Mouse (Mus musculus) ovary, postnatal 10 days (tissue): ENCODE measurements around the gene Narfl.
"Not testable (repeated sequence)": the region's sequence is repeated elsewhere in the genome, so short reads cannot be mapped to it uniquely, and the experiment has no call there.

ENCODE experiments used
- DNase-seq: peaks from one replicate; pipeline ENCODE4 v3.0.0; 2022; ENCODE audit warnings: low spot score

Gene Narfl

DNA sequence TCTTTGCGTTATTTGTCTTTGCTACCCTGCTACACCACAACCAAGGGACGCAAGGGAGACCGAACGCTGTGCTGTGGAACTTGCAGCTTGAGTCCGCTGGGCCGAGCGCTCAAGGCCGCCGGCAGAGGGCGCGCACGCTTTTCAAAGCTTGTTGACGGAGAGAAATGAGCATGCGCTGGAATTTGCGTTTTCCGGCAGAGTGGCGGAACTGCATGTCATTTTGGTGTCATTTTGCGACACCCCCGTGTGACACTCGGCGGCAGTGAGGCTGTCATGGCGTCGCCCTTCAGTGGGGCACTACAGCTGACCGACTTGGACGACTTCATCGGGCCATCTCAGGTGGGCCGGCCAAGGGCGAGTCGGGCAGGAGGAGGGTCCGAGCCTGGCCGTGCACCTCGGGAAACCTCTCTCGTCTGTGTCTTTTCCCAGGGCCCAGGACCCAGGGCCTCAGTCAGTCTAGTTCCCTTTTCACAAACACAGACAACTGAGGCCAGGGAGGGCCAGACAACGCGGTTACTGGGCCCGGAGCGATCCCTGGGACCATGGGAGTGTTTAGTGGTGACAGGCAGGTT lies at the start of gene Narfl:
Gene Narfl, plus strand, starts transcription at position 228 of the 572 bp plus-strand sequence.
- DNase-seq: peak; percentile 95

DNA sequence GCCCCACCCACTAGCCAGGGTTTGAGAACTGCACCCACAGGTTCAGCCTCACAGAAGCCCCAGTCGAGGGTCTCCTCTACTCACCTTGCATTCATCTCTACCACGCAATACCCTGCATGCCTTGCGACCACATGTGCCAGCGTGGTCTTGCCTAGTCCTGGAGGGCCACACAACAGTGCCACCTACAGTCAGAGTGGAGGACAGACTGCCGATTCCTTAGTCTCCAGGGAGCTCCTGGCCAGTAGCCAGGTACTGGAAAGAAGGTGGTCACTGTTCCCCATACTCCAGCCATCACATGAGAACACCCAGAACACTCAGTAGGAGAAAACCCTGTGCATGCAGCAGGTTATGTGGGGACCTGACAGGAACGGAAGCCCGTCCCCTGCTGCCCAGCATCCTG lies 49.7 kb upstream of the Narfl start:
- no peak for DNase-seq

DNA sequence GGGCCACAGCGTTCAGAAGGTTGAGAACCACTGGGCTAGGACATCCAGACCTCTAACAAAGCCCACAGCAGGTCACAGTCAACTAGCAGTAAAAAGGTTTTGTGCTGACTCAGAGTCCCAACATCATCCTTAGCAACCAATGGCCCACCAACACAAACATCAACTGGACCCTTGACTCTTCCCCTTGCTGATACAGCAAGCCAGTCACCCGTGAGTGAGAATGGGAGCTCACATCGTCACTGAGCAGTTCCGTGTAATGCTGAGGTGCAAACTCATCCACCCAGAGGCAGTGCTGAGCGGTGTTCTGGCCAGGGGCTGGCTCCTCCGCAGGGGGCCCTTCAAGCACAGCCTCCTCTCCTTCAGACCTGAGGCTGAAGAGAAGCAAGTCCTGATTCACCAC lies 48.3 kb upstream of the Narfl start:
- DNase-seq: no peak

DNA sequence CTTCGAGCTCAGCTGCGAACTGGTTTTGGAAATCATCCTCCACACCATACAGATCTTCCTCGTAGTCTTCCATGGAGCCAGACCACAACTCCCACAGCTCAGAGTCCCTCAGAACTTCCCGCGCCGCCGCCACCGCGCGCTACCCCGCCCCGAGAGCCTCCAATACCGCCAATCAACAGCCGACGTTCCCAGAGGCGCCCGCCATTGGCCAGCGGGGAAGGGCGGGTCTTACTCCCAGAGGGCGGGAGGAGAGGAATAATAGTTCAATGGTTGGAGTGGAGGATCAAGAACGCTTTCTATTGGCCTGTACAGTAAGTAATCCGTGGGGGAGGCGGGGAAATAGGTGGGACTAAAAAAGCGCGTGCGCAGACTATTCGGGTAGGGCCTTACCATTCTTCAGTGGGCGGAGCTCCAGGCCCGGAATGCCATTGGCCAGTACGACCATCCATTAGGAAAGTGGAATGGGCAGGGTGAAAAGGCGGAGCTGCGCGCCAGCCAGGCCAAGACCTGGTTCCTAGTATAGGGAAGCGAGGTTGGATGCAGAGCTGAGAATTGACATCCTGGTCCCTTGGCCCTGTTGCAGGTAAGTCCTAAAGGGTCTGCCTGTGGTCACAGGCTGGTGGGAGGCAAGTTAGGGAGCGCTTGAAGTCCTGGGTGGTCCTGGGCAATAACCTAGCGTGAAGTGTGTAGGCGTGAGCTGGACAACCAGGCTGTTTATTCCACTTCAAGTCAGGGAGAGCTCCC lies 46.1 kb upstream of the Narfl start, which contains the start of the genes Chtf18 and Rpusd1:
Gene Chtf18, minus strand, starts transcription at position 155 of the 744 bp plus-strand sequence.
Gene Rpusd1, plus strand, starts transcription at position 406 of the 744 bp plus-strand sequence.
- DNase-seq: peak; percentile 93

DNA sequence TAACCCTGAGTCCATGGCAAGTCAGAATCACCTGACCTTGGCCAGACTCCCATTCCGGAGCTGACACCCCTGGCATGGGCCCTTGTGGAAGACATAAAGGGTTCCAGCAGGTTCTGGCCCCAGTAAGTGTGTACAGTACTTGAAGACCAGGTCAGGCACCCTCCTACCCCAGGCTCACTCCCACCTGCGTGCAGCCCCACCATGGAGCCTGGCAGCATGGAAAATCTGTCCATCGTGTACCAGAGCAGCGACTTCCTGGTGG lies 45.6 kb upstream of the Narfl start:
- no peak for DNase-seq

DNA sequence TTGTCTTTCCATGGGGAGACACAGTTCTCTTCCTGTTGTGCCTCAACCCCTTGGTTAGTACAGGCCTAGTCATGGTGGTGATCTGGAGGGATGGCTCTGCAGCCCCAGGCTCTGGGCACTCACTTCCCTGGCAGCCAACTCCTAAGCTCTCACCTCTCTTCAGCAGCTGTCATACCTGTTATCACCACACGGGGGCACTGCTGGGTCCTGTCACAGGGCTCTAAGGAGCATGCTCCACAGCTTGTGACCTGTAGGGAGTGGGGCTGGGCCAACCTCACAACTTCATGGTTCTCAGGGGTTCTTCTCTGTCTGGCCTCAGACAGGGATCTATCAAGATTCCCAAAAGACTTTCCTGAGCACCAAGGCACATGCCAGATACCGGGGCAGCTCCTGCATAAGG lies 41.5 kb upstream of the Narfl start:
- DNase-seq: peak; percentile 71

DNA sequence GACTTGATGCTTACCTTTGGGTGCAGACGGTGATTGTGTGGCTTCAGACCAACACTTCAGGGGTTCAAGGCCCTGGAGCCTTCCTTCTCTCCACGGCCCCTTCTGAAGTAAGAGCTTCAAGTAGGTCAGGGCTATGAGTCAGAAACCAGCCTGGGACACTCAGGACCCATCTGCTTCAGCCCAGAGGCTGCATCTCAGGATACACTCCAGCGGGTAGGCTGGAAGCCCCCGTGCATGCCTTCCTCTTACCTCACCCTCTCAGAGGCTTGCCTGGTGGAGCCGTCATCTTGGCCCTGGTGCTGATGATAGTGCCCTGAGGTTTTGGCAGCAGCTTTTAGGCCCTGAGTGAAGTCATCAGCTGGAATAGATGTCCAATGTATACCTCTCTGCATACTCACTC lies 38.3 kb upstream of the Narfl start:
- DNase-seq: no peak

DNA sequence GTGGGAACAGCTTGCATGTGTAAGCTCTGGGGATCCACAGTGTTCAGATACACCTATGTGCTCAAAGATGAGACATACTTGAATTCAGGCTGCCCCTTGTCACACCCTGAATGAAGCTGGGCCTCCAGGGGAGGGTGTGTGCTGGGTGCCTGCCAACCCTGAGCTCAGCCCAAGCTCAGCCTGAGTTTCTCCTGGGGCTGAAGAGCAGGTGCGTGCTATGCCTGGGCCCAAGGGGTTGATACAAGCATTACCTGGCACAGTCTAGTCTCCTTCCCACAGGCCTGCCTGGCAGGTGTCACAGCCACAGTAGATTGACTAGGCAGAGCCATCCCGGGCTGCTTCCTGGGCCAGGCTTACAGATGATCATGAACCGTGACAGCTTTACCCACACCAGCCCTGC lies 37.8 kb upstream of the Narfl start, which contains the start of gene Mslnl:
Gene Mslnl, plus strand, starts transcription at position 298 of the 400 bp plus-strand sequence.
- no peak for DNase-seq

DNA sequence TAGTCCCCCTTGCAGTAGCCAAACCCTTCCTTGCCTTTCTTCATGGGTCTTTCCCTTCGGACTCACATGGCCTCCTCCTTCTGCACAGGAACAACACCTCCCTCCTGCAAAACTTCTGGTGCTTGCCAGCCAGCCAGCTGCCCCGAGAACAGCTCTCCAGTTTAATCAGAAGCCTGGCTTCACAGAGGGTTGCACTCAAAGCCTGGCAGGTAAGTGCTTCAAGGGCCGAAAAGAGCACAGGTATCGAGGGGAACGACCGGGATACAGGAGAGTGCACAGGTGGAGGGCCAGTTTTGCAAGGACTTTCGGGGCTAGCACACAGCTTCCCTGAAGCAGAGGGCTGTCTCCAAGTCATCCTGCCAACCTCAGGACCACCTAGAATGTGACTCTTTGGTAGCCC lies 34.7 kb upstream of the Narfl start:
- no peak for DNase-seq

DNA sequence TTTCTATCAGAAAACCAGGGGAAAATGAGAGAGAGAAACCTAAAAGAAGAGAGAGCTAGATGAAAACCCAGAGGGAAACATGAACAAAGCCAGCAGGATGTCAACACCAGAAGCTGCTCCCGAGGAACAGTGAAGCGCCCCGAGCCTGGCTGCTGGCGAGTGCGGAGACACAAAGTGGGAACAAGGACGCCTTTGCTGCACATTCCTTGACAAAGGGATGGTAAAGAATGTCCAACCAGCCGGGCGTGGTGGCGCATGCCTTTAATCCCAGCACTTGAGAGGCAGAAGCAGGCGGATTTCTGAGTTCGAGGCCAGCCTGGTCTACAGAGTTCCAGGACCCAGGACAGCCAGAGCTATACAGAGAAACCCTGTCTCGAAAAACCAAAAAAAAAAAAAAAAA lies 32.1 kb upstream of the Narfl start:
- not testable (repeated sequence) for DNase-seq

DNA sequence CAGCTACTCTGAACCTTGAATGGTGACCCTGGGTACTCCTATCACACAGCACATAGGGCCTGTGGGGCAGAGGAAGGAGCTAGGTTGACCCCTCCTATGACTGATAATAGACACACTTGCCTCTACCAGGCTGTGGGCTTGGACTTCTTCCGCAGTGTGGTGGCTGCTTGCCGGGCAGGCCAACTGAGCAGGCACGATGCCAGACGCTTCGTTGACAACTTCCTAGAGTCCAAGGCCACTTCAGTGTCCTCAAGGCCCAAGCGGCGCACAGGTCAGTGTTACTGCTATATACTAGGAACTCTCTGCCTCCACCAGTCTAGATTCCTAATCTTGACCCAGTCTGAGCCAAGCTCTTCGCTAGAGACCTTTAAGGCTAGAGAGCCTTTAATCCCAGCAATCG lies 29.7 kb upstream of the Narfl start:
- DNase-seq: no peak

DNA sequence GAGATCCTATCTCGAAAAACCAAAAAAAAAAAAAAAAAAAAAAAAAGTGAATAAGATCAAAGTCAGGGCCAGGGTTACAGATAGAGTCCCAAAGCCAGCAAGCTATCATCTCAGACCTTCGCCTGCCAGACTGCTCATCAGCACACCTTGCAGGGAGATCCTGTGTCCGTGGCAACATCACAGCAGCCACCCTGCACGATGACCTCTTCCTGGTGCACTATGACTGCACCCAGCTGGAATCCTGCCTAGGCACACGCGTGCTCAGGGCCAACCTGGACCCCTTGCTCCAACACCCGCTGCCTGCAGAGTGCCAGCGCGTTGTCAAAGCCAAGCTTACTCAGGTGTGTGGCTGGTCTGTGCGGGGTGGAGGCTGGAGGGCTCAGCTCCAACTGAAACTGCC lies 29.3 kb upstream of the Narfl start:
- no peak for DNase-seq

DNA sequence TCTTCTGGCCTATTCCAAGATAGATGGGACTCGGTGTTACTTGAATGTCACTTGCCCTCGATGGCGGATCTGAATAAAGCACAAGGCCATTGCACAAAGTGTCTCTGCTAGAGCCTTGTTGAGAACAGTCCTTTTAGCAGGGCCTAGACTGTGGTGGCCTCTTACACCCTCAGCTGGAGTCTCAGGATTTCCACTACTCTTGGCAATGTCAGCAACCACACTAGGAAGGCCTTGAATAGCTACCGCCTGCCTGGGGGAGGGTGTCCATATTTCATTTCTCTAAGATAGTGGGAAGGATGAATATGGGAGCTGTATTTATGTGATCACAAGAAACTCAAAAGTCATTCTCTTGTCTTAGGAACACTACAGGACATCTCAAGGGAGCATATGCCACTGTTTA lies 25.3 kb upstream of the Narfl start:
- no peak for DNase-seq

DNA sequence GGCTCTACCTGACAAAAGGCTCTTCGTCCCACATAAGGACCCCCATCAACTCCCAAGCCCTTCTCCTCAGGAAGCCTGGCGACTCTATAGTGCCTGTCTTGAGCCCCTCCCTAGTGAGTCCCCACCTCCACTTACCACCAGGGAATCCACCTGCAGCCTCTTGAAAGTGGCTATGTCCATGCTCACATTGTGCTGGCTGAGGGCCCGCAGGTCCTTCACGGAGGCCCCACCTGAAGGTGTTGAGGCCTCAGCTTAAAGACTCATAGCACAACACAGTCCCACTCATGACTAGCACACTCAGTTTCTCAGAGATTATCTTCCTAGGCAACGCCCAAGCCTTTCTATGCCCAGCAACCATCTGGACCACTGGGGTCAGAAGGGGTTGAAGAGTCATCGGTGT lies 24.3 kb upstream of the Narfl start:
- no peak for DNase-seq

DNA sequence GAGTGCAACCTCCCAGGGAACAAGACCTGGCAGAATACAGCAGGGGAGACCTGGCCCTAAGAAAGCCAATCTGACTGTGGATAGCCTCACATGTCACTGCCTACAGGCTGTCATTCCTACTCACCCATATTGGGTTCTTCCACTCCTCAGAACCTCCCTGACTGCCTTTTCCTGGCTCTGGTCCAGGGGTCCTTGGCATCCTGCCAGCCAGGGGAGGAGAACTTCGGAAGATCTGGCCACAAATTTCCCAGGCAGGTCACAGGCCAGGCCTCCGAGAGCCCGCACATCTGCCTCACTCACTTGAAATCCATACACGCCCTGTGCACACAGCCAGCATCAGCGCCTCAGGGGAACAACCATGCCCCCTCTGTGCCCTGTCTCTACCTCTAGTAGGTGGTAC lies 22.1 kb upstream of the Narfl start:
- peak; percentile 50 for DNase-seq

DNA sequence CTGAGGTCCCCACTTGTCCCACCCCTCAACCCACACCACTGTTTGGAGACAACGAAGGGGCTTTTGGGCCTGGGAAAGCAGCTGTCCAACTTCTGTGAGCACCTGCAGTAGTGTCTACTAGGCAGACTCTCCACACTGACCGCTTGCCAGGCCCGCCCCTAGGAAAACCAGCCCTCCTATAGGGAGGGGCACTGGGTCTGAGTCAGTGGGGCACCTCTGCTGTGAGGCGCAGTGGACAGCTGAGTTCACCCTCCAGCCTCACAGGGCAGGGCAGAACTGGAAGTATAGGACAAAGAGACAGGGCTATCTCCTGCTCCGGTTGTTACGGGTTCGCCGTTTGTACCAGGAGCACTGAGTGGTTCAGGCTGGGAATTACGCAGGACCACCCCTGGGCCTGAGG lies 19.3 kb upstream of the Narfl start, which contains the start of gene Msln:
Gene Msln, minus strand, starts transcription at position 138 of the 400 bp plus-strand sequence.
- DNase-seq: no peak

DNA sequence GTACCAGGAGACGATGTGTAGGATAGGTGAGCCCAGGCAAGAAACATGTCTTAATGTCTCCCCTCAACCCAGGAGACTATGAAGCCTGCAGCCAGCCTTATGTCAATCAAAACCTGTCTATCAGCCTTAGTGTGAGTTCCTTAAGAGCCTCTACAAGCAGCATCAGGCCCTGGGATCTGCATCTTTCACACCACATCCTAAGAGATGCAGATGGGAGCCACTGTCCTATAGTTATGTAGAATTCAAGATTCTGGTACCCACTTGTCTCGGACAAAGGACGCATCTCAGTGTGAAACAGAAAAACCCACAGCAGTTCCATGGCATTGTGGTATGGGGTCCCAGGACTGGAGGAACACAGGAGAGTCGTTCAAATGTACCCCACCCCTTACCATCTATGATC lies 18.5 kb upstream of the Narfl start:
- DNase-seq: no peak

DNA sequence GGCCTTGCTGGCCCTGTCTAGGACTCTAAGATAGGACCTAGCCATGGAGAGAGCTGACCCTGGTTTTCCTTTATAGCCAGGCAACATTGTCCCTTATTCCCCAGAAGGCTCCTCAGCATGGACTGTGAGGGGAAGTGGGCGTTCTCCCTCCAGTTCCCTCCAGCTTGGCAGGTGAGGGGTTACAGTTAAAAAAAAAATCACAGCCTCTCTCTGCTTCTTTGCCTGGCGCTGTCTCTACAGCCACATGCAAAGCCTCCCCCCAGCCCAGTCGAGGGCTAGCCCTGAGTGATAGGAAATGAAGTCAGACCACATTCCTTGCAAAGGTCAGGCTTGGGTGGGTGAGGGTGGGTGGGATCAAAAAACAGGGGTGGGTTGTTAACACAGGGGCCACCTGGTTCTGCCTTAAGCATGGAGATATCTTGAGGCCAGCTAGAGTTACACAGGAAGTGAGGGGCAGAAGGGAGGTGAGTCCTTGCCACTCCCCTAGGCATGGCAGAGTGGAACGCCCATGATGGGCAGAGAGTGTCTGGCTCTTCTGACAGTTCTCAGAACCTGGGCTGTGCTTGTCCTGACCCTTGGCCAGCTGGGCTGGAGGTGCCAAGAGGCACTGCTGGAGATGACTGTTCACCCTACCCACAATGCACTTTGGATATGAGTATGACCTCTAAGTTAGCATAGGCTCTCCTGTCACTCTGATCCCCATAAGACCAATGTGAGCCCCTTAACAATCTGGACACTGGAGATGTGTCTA lies 17.8 kb upstream of the Narfl start:
- DNase-seq: no peak

DNA sequence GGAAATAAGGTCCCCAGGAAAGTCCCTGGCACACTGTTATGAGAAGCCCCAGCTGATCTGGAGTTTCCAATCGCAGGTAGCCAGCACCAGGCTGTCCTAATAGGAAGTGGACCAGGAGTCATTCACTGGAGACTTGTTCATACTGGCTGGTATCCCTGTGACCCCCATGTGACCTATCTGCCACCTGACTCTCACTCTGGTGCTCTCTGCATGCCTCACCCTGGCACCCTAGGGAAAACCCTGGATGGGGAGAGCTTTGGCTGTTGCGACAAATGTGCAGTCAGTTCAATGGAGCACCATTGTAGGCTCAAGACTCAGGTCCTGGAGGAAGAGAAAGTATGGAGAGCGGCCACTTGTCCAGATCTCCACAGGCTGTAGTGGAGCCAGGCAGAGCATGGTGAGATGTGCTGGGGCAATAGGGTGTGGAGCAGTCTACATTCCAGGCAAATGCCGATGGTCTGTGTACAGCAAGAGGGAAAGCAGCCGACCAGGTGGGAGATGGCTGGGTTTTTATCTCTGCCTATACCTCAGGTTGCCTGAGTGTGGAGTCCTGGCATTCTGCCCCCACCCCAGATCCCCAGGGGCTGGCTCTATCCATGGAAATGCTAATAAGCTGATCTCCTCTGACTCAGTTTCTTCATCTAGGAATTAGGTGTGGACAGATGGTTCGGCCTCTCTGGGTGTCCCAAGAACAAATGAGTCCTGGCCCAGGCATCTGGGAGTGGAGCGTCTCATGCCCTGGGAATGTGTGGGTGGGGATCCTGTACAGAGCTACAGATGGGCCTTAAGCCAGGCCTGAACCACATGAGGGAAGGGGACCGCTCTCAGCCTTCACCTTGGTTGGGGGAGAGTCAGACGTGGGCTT lies 17.0 kb upstream of the Narfl start:
- DNase-seq: no peak

DNA sequence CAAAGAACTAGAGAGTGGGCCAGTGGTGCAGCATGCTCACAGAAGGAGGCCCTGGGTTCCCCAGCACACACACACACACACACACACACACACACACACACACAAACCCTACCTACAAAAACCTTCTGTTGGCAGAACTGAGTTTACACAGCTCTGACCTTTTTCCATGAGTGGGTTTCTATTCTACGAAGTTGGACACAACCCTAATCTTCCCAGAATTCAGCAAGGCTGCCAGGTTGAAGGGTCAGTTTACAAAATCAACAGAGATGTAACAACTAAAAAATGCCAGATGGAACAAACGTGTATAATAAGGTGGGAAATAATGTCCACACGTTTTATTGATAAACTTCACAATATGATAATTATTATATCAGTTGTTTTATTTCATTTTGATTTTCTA lies 15.9 kb upstream of the Narfl start:
- no peak for DNase-seq

DNA sequence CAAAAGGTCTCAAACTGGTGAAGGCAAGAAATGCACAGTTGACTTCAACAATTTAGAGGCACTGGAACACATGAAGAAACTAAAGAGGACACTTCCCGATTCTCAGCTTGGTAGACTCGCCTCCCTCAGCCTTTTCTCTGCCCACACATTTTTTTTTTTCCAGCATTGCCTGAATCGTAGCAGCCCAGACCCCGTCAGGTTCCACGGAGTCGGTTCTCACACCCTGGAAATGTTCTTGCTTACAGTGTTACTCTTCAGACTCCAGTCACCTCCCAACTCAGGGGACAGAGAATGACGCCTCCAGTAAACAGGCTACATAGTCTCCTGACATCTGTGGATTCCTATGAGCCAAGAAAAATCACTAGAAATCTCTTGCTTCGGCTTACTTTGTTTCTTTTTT lies 13.4 kb upstream of the Narfl start:
- DNase-seq: no peak

DNA sequence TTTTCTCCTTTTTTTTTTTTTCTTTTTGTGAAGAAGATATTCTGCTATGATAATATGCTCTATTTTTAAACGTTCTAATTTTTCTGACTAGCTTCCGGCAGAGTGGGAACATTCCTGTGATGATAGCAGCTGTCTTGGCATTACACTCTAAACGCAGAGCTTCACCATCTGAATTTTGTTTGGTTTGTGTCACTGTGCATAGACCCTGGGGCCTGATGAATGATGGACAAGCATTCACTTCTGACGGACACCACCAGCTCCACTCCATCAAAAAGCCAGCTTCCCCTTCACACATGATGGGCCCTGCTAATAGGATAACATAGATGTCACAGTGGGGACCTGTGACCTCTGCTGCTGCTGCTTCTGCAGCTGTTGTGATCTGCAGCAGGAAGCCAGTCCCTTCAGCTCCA lies 12.0 kb upstream of the Narfl start:
- DNase-seq: no peak
